Mouse (Mus musculus) adrenal gland, adult 18-20 months (tissue): ENCODE data around the gene Eogt. TPM values are rescaled to one million over a fixed set of nuclear protein-coding genes. Genes with fewer than 3 reads are reported as not detected.

Source experiments
- DNase-seq, 2 experiments: peaks; one replicate each; pipeline ENCODE4 v3.0.0; 2021 to 2022; ENCODE audit warnings: low spot score in 2 of 2
- total RNA-seq, 2 experiments: library from RNA; stranded (reverse); gene quantifications; 1 replicate in 1 of 2; 2 replicates in 1 of 2; pipeline ENCODE4 v1.2.3; 2021

The Eogt gene
- total RNA-seq, 2 experiments from 2014 or later: 20.4 to 27.1 TPM

DNA sequence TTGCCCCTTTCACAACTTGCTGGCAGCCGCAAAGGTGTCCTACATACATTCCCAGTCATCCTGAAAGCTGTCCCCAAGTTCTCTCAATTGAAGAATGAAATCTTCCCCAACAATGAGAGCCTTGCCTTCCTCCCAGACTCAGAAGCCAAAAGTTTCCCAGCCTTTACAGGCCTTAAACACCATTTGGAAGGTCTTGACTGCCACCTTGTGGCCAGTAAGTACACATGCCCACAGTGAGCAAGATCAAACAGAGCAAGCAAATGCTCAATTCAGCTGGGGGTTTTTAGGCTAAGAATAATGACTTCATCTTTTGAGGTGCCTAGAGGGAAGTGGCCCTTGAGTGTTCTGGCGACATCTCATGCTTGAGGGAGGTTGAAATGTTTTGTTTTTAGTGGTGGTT, 42.2 kb downstream of the Eogt start:
- peak in 1 of 2 experiments; percentile 25 for DNase-seq

DNA sequence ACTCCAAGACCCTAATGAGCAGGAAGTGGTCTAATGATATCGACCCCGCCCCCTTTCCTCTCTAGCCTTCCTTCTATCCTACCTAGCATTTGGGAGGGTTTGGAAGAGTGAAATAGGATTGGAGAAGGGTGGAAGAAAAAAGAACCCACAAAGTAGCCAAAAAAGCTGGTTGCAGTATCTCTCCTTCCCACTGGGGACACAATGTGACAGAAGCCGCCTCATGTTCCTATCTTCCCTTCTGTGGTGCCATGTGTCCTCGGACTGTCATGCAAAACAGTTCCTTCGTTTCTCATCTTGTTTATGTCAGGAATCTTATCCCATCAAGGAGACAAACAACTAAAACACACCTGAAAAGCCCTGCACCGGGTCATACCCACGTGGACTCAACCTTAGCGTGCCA, 42.9 kb downstream of the Eogt start:
- no peak for DNase-seq

DNA sequence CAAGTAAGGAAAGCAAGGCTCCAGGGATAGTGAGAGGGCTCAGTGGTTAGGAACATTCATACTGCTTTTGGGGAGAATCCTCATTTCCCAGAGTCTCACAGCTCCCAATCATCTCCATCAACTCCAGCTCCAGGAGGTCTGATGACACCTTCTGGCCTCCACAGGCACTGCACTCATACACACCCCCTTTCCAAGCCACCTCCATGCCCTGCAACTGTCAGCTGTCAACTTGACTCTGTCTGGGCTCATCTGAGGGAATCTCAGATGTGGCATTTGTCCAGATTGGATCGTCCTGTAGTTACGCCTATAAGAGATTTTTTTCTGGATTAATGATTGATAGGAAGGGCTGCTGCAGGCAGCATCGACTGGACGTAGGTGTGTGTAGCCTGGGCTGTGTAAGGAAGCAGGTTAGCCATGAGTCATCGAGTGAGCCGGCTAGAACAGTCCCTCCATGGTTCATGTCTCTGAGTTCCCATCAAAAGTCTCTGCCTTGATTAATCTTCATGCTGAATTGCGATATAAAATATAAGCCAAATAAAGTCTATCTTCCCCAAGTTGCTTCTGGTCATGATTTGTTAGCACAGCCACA, 44.6 kb downstream of the Eogt start:
- no peak for DNase-seq

DNA sequence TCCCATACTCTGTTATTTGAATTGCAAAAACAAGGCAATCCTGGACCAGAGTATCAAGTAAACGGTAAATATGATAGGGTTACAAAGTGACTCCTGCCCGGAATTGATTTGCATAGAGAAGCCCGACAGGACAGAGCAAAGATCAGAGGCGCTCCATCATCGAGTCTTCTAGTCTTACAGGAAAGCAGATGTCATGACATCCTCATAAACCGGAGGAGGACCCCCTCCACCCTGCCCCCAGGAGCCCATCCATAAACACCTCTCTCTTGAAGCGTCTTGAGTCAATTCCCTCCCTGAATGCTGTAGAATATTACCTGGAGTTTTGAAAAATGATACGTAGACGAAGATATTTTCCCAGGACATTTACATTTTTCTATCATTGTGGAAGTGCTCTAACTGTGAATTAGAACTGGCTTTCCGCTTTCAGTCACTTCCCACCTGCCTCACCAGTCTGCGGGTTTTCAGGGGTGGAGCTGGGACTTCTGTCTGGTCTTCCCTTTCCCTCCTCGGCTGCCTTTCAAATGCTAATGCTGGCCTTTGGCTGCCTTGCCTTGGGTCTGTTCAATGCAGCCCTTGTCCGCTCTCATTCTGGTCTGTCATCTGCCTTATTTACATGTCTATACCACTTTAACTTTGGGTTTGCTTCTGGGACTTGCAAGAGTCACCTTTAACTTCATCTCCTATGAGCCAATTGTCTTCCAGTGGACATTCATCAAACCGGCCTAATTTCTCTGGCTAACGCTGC, 46.9 kb downstream of the Eogt start:
- no peak for DNase-seq

DNA sequence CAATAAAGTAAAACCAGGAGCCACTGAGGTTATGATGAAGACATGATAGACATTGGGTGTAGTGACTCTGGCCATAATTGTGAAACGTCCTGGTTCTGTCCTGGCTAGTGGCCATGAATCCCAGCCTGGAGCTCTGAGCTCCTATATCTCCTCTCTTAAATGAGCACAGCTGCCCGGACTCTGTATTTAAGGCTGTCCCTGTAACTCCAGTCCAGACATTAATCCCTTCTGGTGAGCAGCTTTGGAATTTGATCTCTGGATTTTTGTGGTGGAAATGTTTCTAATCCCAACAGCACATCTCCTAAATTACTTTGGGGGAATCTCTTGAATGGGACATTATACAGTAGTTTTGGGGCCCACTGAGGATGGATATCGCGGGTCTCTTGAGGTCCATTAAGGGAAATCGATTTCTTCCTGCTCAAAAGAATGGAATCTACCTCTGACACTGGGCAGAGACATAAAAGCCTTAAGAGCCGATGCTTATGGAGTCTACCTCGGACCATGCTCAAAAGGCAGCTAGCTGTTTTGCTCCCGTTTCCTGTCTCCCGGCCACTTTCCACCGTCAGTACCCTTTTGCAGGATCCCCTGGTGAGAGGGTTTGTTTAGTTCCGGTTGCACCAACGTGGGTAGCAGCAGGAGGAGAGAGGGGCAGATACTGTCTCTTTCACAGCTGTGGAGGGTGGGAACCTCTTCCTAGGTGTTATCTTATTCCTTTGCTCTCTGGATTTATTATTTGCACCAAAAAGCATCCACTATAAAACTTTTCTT, 47.6 kb downstream of the Eogt start:
- no peak for DNase-seq

DNA sequence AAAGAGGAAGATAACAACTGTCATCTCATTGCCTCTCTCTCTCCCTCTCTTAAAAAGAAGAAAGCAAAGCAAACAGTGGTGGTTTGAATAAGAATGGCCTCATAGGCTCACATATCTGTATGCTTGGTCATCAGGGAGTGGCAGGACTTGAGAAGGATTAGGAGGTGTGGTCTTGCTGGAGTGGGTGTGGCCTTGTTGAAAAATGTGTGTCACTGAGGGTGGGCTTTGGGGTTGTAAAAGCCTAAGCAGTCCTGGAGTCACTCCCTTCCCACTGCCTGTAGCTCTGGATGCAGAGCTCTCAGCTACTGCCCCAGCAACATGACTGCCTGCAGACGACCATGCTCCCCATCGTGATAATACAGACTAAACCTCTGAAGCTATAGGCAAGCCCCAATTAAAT, 66.6 kb downstream of the Eogt start:
- no peak for DNase-seq

DNA sequence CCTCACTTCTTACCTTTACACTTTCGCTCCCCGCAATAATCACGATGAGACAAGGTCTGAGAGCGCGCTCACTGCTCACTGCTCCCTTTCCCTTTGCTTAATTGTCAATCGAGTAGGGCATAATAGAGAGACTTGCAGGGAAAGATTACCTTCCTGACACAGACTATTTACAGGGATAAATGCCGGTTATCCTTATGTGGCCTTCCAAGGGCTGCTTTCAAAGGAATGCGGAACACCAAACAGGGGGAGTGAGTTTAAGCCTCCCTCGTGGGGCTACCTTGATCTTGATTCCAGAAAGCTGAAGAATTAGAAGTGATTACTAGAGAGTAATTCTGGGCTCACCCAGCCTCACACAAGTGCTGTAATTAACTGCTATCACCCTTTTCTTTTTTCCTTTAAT, 69.0 kb downstream of the Eogt start:
- no peak for DNase-seq

DNA sequence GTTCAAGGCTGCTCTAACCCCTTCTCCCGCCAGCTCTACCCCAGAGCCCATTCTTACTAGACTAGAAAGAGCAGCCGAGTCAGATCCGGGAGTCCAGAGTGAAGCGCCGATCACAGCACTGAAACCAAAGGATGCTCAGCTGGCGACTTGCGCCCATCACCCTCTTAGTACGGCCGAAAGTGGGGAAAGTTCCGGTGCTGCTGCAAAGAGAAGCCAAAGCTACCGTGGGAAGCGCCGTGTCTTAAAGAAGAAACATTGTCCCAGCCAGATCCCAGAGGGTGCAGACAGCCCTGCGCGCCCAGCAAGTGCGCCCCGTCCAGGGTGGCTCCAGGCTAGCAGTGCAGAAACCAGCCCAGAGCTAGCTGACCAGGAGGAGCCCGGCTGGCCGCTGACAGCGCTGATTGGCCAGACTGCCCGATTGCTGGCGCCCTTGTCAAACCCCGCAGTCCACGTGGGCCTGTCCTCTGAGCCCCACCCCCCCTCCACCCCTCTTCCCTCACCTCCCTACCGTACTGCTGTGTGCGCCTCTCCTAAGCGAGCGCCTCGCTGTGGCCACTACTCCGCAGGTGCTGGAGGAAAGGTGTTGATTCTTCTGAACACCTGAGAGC, 88.8 kb downstream of the Eogt start, which contains the start of gene Fam19a4:
Gene Fam19a4, minus strand, starts transcription at position 340 of the 608 bp plus-strand sequence.
- peak; percentile 21 to 28 for DNase-seq

Other genes with a start within 250 kb of the Eogt start
- gene Fam19a4, start 88.8 kb downstream of the Eogt start, total RNA-seq: 1 to 10 TPM in 1 of 2 experiments, under 1 TPM in 1; 0.89 to 1.1 TPM
- gene Tmf1, start 29.9 kb upstream of the Eogt start, total RNA-seq: 10 to 100 TPM; 45.6 to 59.7 TPM
- 10 to 100 TPM; 58.8 to 59.4 TPM for gene Uba3, start 56.5 kb upstream of the Eogt start, total RNA-seq
- 100 to 1,000 TPM in 1 of 2 experiments, 10 to 100 TPM in 1; 96.5 to 123 TPM for gene Arl6ip5, start 61.5 kb upstream of the Eogt start, total RNA-seq
- gene Lmod3, start 103.6 kb upstream of the Eogt start, total RNA-seq: under 1 TPM in 1 of 2 experiments, not detected in 1; 0.45 TPM